Mouse (Mus musculus): ENCODE results near the gene Ptprh. TPM values are rescaled to one million over a fixed set of nuclear protein-coding genes. Genes with fewer than 3 reads are reported as not detected.
"Not testable (repeated sequence)": the region's sequence is repeated elsewhere in the genome, so short reads cannot be mapped to it uniquely, and the experiment has no call there.

Ptprh gene
- polyA plus RNA-seq, 1 experiment from 2014 or later, result not detected

- Histone ChIP-seq H3K4me3 (replicated peaks) (no peak overlapping the region), H3K4me1 (peaks cover under 1% of the 10 kb centered on the region; the same call in 1 of the 2 replicates), H3K4me2 (replicated peaks) (no peak overlapping the region), H3K9ac (no peak overlapping the region), H3K9me3 (replicated peaks) (no peaks in the 10 kb centered on the region), H3K36me3 (no peaks in the 10 kb centered on the region), H3K27me3 (peaks cover 3% of the 10 kb centered on the region; the same call in 1 of the 2 replicates), H3K27ac (replicated peaks) (no peak overlapping the region)
- 60% methylated on average over 5 of the region's 5 CpGs for WGBS
- no peak for ATAC-seq (ENCODE audit: insufficient number of reproducible peaks, low FRiP score, low TSS enrichment, low read depth)
These were observed 62.5 kb downstream of the Ptprh start for GRCm38 (mm10) chr7:4541344-4541743.

- no peaks in the 10 kb centered on the region for H3K4me1 ChIP-seq
- H3K4me3 ChIP-seq (replicated peaks), result no peak overlapping the region
- H3K36me3 ChIP-seq, result no peaks in the 10 kb centered on the region
- WGBS, result 66% methylated on average over 2 of the region's 2 CpGs
- H3K27me3 ChIP-seq, result no peaks in the 10 kb centered on the region
- H3K4me2 ChIP-seq (replicated peaks), result no peak overlapping the region
- no peaks in the 10 kb centered on the region for H3K9me3 ChIP-seq (replicated peaks)
- H3K27ac ChIP-seq (replicated peaks), result no peak overlapping the region
- H3K9ac ChIP-seq, result no peak overlapping the region
- peak; percentile 34; the same call in 1 of the 2 replicates for ATAC-seq (ENCODE audit: insufficient number of reproducible peaks, low FRiP score, low TSS enrichment, low read depth)
These were observed 64.8 kb downstream of the Ptprh start for GRCm38 (mm10) chr7:4539019-4539418.

- no peak overlapping the region for H3K27ac ChIP-seq (replicated peaks)
- no peak for ATAC-seq (ENCODE audit: insufficient number of reproducible peaks, low FRiP score, low TSS enrichment, low read depth)
- H3K36me3 ChIP-seq, result no peaks in the 10 kb centered on the region
- no peak overlapping the region for H3K4me3 ChIP-seq (replicated peaks)
- 35% methylated on average over 4 of the region's 4 CpGs for WGBS
- peaks cover 3% of the 10 kb centered on the region for H3K4me1 ChIP-seq
- H3K4me2 ChIP-seq (replicated peaks), result no peak overlapping the region
- no peaks in the 10 kb centered on the region for H3K9me3 ChIP-seq (replicated peaks)
- H3K9ac ChIP-seq, result no peak overlapping the region
- H3K27me3 ChIP-seq, result peaks cover 2% of the 10 kb centered on the region; the same call in 1 of the 2 replicates
These were observed 66.7 kb downstream of the Ptprh start for GRCm38 (mm10) chr7:4537181-4537580.

- no peak overlapping the region for H3K27ac ChIP-seq (replicated peaks)
- H3K27me3 ChIP-seq, result peaks cover 8% of the 10 kb centered on the region; the same call in 1 of the 2 replicates
- H3K4me2 ChIP-seq (replicated peaks), result no peak overlapping the region
- H3K4me1 ChIP-seq, result peaks cover 6% of the 10 kb centered on the region
- H3K9ac ChIP-seq, result no peak overlapping the region
- H3K36me3 ChIP-seq, result no peaks in the 10 kb centered on the region
- no peak for ATAC-seq (ENCODE audit: insufficient number of reproducible peaks, low FRiP score, low TSS enrichment, low read depth)
- WGBS, result 93% methylated on average over 4 of the region's 4 CpGs
- H3K9me3 ChIP-seq (replicated peaks), result no peaks in the 10 kb centered on the region
- no peak overlapping the region for H3K4me3 ChIP-seq (replicated peaks)
These were observed 67.5 kb downstream of the Ptprh start for GRCm38 (mm10) chr7:4536369-4536768.

GRCm38 (mm10) chr7:4532005-4532729 lies 71.7 kb downstream of the Ptprh start, which contains the start of gene Dnaaf3:
Gene Dnaaf3 (minus strand): TSS chr7:4532453.
- Histone ChIP-seq H3K27me3 (peaks cover 8% of the 10 kb centered on the region; the same call in 1 of the 2 replicates), H3K9me3 (replicated peaks) (no peaks in the 10 kb centered on the region), H3K36me3 (no peaks in the 10 kb centered on the region), H3K4me3 (replicated peaks) (peak within 1 kb of the TSS; percentile 30), H3K27ac (replicated peaks) (no peak within 1 kb of the TSS), H3K9ac (0 out of 2 replicates have a peak within 1 kb of the TSS, but pooled peaks have one; percentile 2), H3K4me1 (peaks cover 10% of the 10 kb centered on the region), H3K4me2 (replicated peaks) (peak within 1 kb of the TSS; percentile 49)
- ATAC-seq (ENCODE audit: insufficient number of reproducible peaks, low FRiP score, low TSS enrichment, low read depth), result peak; percentile 86
- WGBS, result 2% methylated on average over 28 of the region's 28 CpGs

GRCm38 (mm10) chr7:4530166-4530565 lies 73.7 kb downstream of the Ptprh start:
- H3K27me3 ChIP-seq, result not testable (repeated sequence)

GRCm38 (mm10) chr7:4527302-4527689 lies 76.5 kb downstream of the Ptprh start:
- Histone ChIP-seq H3K4me3 (replicated peaks) (peak overlapping the region; percentile 44), H3K27me3 (peaks cover 8% of the 10 kb centered on the region; the same call in 1 of the 2 replicates), H3K9me3 (replicated peaks) (no peaks in the 10 kb centered on the region), H3K4me2 (replicated peaks) (peak overlapping the region; percentile 72), H3K9ac (no peak overlapping the region), H3K4me1 (peaks cover 18% of the 10 kb centered on the region), H3K36me3 (no peaks in the 10 kb centered on the region), H3K27ac (replicated peaks) (no peak overlapping the region)
- no peak for ATAC-seq (ENCODE audit: insufficient number of reproducible peaks, low FRiP score, low TSS enrichment, low read depth)
- 44% methylated on average over 18 of the region's 18 CpGs for WGBS

More at GRCm38 (mm10) chr7:4530166-4530565, 73.7 kb downstream of the Ptprh start:
- not testable (repeated sequence) for H3K36me3 ChIP-seq; H3K9me3 ChIP-seq (replicated peaks); H3K4me2 ChIP-seq (replicated peaks); H3K4me3 ChIP-seq (replicated peaks); H3K27ac ChIP-seq (replicated peaks); ATAC-seq (ENCODE audit: insufficient number of reproducible peaks, low FRiP score, low TSS enrichment, low read depth); H3K9ac ChIP-seq
- 38% methylated on average over 7 of the region's 8 CpGs for WGBS
- peaks cover 20% of the 10 kb centered on the region for H3K4me1 ChIP-seq

- Histone ChIP-seq H3K4me1 (peaks cover 13% of the 10 kb centered on the region), H3K9ac (peak overlapping the region; percentile 42), H3K4me2 (replicated peaks) (peak overlapping the region; percentile 72), H3K36me3 (no peaks in the 10 kb centered on the region), H3K27ac (replicated peaks) (peak overlapping the region; percentile 61), H3K27me3 (peaks cover under 1% of the 10 kb centered on the region; the same call in 1 of the 2 replicates), H3K9me3 (replicated peaks) (no peaks in the 10 kb centered on the region), H3K4me3 (replicated peaks) (peak overlapping the region; percentile 44)
- ATAC-seq (ENCODE audit: insufficient number of reproducible peaks, low FRiP score, low TSS enrichment, low read depth), result peak; percentile 92
- 20% methylated on average over 40 of the region's 40 CpGs for WGBS
These were observed 77.2 kb downstream of the Ptprh start for GRCm38 (mm10) chr7:4526341-4527301.

GRCm38 (mm10) chr7:4524212-4524922 lies 79.5 kb downstream of the Ptprh start, which contains the start of gene Tnni3:
Gene Tnni3 (minus strand): TSS chr7:4524229.
- H3K27me3 ChIP-seq; H3K4me3 ChIP-seq (replicated peaks); ATAC-seq (ENCODE audit: insufficient number of reproducible peaks, low FRiP score, low TSS enrichment, low read depth); H3K9ac ChIP-seq; H3K9me3 ChIP-seq (replicated peaks); H3K36me3 ChIP-seq; H3K4me2 ChIP-seq (replicated peaks); H3K27ac ChIP-seq (replicated peaks): not testable (repeated sequence)
- 68% methylated on average over 15 of the region's 15 CpGs for WGBS
- peaks cover 24% of the 10 kb centered on the region for H3K4me1 ChIP-seq

GRCm38 (mm10) chr7:4523205-4524130 lies 80.4 kb downstream of the Ptprh start:
- Histone ChIP-seq H3K27me3 (no peaks in the 10 kb centered on the region; the same call in 1 of the 2 replicates), H3K36me3 (no peaks in the 10 kb centered on the region), H3K9me3 (replicated peaks) (no peaks in the 10 kb centered on the region), H3K9ac (no peak overlapping the region), H3K4me1 (peaks cover 24% of the 10 kb centered on the region), H3K4me2 (replicated peaks) (no peak overlapping the region), H3K4me3 (replicated peaks) (no peak overlapping the region), H3K27ac (replicated peaks) (no peak overlapping the region)
- WGBS, result 85% methylated on average over 33 of the region's 33 CpGs
- no peak for ATAC-seq (ENCODE audit: insufficient number of reproducible peaks, low FRiP score, low TSS enrichment, low read depth)
